Mouse (Mus musculus) frontal cortex, postnatal 10 days (tissue): ENCODE data around the gene Olfr827.

Source experiments
- DNase-seq, 2 experiments: peaks; one replicate each; pipeline ENCODE4 v3.0.0; 2022; ENCODE audit warnings: low spot score in 2 of 2, mixed read lengths in 1 of 2

Gene Olfr827

GRCm38 (mm10) chr10:130214303-130214702 lies at the start of gene Olfr827:
TSS of gene Olfr827 (minus strand) at chr10:130214403.
- DNase-seq: no peak

- DNase-seq: peak; percentile 9
These were observed 49.0 kb upstream of the Olfr827 start for GRCm38 (mm10) chr10:130263203-130263602.

GRCm38 (mm10) chr10:130259483-130259882 lies 45.3 kb upstream of the Olfr827 start:
- DNase-seq: no peak

- DNase-seq: no peak
These were observed 30.1 kb upstream of the Olfr827 start for GRCm38 (mm10) chr10:130244271-130244670.

GRCm38 (mm10) chr10:130238318-130239209 lies 24.4 kb upstream of the Olfr827 start:
- DNase-seq: no peak

- no peak for DNase-seq
These were observed 20.4 kb upstream of the Olfr827 start for GRCm38 (mm10) chr10:130234576-130234975.

GRCm38 (mm10) chr10:130232117-130232516 lies 17.9 kb upstream of the Olfr827 start:
- DNase-seq: no peak

GRCm38 (mm10) chr10:130229584-130229983 lies 15.4 kb upstream of the Olfr827 start:
- DNase-seq: no peak

- peak in 1 of 2 experiments; percentile 39 for DNase-seq
These were observed 14.0 kb upstream of the Olfr827 start for GRCm38 (mm10) chr10:130228246-130228645.

- DNase-seq: no peak
These were observed 10.8 kb upstream of the Olfr827 start for GRCm38 (mm10) chr10:130225034-130225433.

- DNase-seq: no peak
These were observed 30.1 kb downstream of the Olfr827 start, which contains the start of gene Olfr826 for GRCm38 (mm10) chr10:130184086-130184485. TSS of gene Olfr826 (minus strand) at chr10:130184186.

- no peak for DNase-seq
These were observed 47.5 kb downstream of the Olfr827 start, which contains the start of gene Olfr825 for GRCm38 (mm10) chr10:130166666-130167065. TSS of gene Olfr825 (minus strand) at chr10:130166766.

GRCm38 (mm10) chr10:130165196-130165595 lies 49.0 kb downstream of the Olfr827 start:
- no peak for DNase-seq
